Mouse (Mus musculus) mouse trophoblast stem cell (cell line): ENCODE results near the gene Usp37.
"Not testable (repeated sequence)": the region's sequence is repeated elsewhere in the genome, so short reads cannot be mapped to it uniquely, and the experiment has no call there.

Experiments used
- in situ Hi-C, 2 experiments: fragments of 300-500 bp; cut with MseI, MboI; formaldehyde crosslinking; loops; 2 replicates in 1 of 2; 3 replicates in 1 of 2; pipeline ENCODE4 v1.15.1; 2025

The Usp37 gene

GRCm38 (mm10) chr1:74397268-74397918 lies 146.7 kb downstream of the Usp37 start:
- in situ Hi-C loops, result no loop called here

GRCm38 (mm10) chr1:74396456-74397222 lies 147.4 kb downstream of the Usp37 start:
- in situ Hi-C loops, result not testable (repeated sequence)

GRCm38 (mm10) chr1:74395290-74395689 lies 148.8 kb downstream of the Usp37 start:
- in situ Hi-C loops, result no loop called here

- in situ Hi-C loops, result no loop called here
These were observed 149.2 kb downstream of the Usp37 start for GRCm38 (mm10) chr1:74394858-74395257.

- in situ Hi-C loops, result no loop called here
These were observed 149.8 kb downstream of the Usp37 start for GRCm38 (mm10) chr1:74394311-74394710.

- in situ Hi-C loops, result no loop called here
These were observed 150.4 kb downstream of the Usp37 start for GRCm38 (mm10) chr1:74393697-74394096.

- in situ Hi-C loops, result no loop called here
These were observed 151.1 kb downstream of the Usp37 start for GRCm38 (mm10) chr1:74393010-74393409.

- in situ Hi-C loops, result no loop called here
These were observed 151.6 kb downstream of the Usp37 start for GRCm38 (mm10) chr1:74392446-74392994.

GRCm38 (mm10) chr1:74391844-74392441 lies 152.1 kb downstream of the Usp37 start:
- in situ Hi-C loops, result no loop called here

GRCm38 (mm10) chr1:74390924-74391748 lies 152.9 kb downstream of the Usp37 start, which contains the start of gene Ctdsp1:
Ctdsp1 (plus strand) TSS chr1:74391509.
- in situ Hi-C loops, result no loop called here

GRCm38 (mm10) chr1:74390287-74390906 lies 153.7 kb downstream of the Usp37 start:
- in situ Hi-C loops, result no loop called here

- in situ Hi-C loops, result no loop called here
These were observed 154.2 kb downstream of the Usp37 start for GRCm38 (mm10) chr1:74389831-74390286.

GRCm38 (mm10) chr1:74388398-74388920 lies 155.6 kb downstream of the Usp37 start:
- in situ Hi-C loops, result no loop called here

- in situ Hi-C loops, result no loop called here
These were observed 156.6 kb downstream of the Usp37 start for GRCm38 (mm10) chr1:74387386-74387988.

- in situ Hi-C loops, result no loop called here
These were observed 157.2 kb downstream of the Usp37 start for GRCm38 (mm10) chr1:74386714-74387385.

- in situ Hi-C loops, result no loop called here
These were observed 157.7 kb downstream of the Usp37 start for GRCm38 (mm10) chr1:74386363-74386713.

GRCm38 (mm10) chr1:74385531-74385930 lies 158.6 kb downstream of the Usp37 start:
- in situ Hi-C loops, result no loop called here
